Mouse (Mus musculus) adrenal gland, postnatal 10 days (tissue): ENCODE results near the gene Focad. TPM values are rescaled to one million over a fixed set of nuclear protein-coding genes. Genes with fewer than 3 reads are reported as not detected.

ENCODE experiments used
- DNase-seq: peaks from one replicate; pipeline ENCODE4 v3.0.0; 2021; ENCODE audit warnings: mixed read lengths
- microRNA-seq: library from miRNA; unstranded; fragments of <30 nt; microRNA quantifications from one replicate; pipeline ENCODE4 v1.2.0, GENCODE M21; 2021
- total RNA-seq, 2 experiments: library from RNA; stranded (reverse); gene quantifications; 2 replicates each; pipeline ENCODE4 v1.2.3; 2021

Focad gene
- total RNA-seq, 2 experiments from 2014 or later, result 21.0 to 27.2 TPM

DNA sequence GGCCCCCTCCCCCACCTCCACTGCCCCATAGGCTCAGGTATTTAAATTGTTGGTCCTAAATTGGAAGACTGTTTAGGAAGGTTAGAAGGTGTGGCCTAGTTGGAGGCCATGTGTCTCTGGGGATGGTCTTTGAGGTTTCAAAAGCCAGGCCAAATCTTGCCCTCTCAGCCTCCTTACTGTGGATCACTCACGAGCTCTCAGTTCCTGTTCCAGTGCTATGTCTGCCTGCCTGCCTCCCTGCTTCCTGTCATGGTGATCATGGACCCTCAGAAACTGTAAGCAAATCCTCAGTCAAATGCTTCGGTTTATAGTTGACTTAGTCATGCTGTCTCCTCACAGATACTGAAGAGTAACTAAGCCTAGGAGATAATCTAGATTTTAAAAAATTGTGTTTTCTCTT lies 364.2 kb downstream of the Focad start:
- no peak for DNase-seq

Small RNA genes within 50 kb of the gene (microRNA-seq; reads per million reads assigned to microRNA genes)
- gene Mir491, result 6.9 reads per million, percentile 9 among the genes with 10 or more reads in this experiment

Other genes starting within 250 kb of the Focad start
- 10 to 100 TPM; 18.4 to 21.9 TPM for gene Mllt3, start 61.3 kb upstream of the Focad start, total RNA-seq